Mouse (Mus musculus) B cell, adult 2 months (primary cell): ENCODE results near the gene Ceacam12.
"Not testable (repeated sequence)": the region's sequence is repeated elsewhere in the genome, so short reads cannot be mapped to it uniquely, and the experiment has no call there.

ENCODE experiments used
- DNase-seq, 2 experiments: peaks; one replicate each; pipeline ENCODE4 v3.0.0; 2022

Ceacam12 gene

DNA sequence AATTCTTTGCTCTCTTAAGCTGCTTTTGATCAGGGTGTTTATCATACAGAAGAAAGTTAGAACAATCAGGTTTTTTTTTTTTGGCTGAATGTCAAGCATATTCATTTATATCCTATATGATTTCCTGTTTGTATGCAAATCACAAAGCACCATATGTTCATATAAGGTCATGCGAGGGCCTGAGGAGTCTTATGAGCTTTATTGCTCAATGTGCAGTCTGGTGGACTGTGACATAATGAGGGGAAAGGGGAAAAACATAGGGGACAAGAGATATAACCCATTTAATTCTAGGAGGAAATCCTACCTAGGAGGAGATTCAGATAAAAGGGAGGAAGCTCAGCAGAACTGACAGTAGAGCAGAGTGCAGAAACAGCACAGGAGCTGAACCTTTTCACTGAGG is at the start of gene Ceacam12:
Gene Ceacam12, plus strand, starts transcription at position 301 of the 400 bp plus-strand sequence.
- DNase-seq: no peak

DNA sequence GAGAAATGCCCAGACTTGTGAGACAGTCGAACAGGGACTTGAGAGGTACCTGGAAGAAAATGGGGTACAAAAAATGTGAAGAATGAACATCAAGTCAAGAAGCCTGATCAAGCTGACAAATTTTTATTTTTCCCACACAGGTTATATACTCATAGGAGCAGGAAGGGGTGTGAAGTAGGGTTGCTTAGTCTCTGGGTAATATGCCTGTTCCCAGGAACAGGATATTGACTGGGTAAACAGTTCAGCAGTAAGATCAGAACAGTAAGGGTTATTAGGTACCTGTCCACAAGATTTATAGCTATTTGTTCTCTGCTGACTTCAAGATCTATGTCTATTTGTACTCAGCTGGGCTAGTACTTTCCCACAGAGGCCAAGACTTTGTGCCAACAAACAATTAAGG is 8.1 kb downstream of the Ceacam12 start:
- DNase-seq: not testable (repeated sequence)

DNA sequence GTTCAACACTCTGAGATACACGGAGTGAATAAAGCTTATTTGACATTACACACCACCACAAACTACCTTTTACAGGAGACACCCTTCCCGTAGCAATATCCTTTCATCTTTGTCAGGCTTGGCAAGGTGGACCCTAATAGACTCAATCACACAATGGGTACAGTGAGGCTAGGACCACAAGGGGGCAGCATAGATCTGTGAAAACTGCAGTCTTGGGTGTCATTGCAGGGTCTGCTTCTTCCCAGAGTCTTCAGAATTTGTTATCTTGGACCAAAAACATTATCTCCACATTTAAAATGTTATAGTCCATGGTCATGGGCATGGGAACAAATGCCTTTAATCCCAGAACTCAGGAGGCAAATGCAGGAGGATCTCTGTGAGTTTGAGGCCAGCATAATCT is 35.1 kb downstream of the Ceacam12 start:
- no peak for DNase-seq
